Mouse (Mus musculus) liver, embryonic 16.5 days (tissue): ENCODE results near the gene Tff2. TPM values are rescaled to one million over a fixed set of nuclear protein-coding genes. Genes with fewer than 3 reads are reported as not detected.

Experiments
- ATAC-seq: fragments of 200-750 bp; cut with Nextera tagmentation; 2 replicates; pipeline ENCODE4 v1.8.0; 2017; ENCODE audit warnings: low read depth, mild to moderate bottlenecking, moderate number of reproducible peaks, moderate library complexity
- H3K27ac ChIP-seq: fragments of 300-500 bp; sonication (generic); 2 replicates; pipeline ENCODE4 v1.5.1; 2014; ENCODE audit warnings: mild to moderate bottlenecking, low read length
- H3K27me3 ChIP-seq: fragments of 300-500 bp; sonication (generic); 2 replicates; pipeline ENCODE4 v1.6.1; 2014; ENCODE audit warnings: low read depth, low read length, mixed read lengths; ENCODE audit not compliant: control insufficient read depth, insufficient read depth
- H3K36me3 ChIP-seq: fragments of 300-500 bp; sonication (generic); 2 replicates; pipeline ENCODE4 v1.6.1; 2014; ENCODE audit warnings: mild to moderate bottlenecking; ENCODE audit not compliant: control insufficient read depth, insufficient read depth
- H3K4me1 ChIP-seq: fragments of 300-500 bp; sonication (generic); 2 replicates; pipeline ENCODE4 v1.6.1; 2014; ENCODE audit warnings: low read depth, low read length, mixed read lengths; ENCODE audit not compliant: control insufficient read depth
- H3K4me2 ChIP-seq: fragments of 300-500 bp; sonication (generic); 2 replicates; pipeline ENCODE4 v1.6.1; 2014; ENCODE audit warnings: low read depth, low read length, mixed read lengths
- H3K4me3 ChIP-seq: fragments of 300-500 bp; sonication (generic); 2 replicates; pipeline ENCODE4 v1.5.1; 2014; ENCODE audit warnings: low read depth, mild to moderate bottlenecking, low read length
- H3K9ac ChIP-seq: fragments of 300-500 bp; sonication (generic); 2 replicates; pipeline ENCODE4 v1.6.1; 2014; ENCODE audit warnings: low read depth, low read length
- H3K9me3 ChIP-seq: fragments of 300-500 bp; sonication (generic); replicated peaks from 2 replicates; pipeline ENCODE4 v1.6.1; 2016; ENCODE audit warnings: low read length; ENCODE audit not compliant: control insufficient read depth
- WGBS: fragments of 180-500 bp; shearing (Covaris S2); extraction: QIAGEN DNeasy Blood & Tissue Kit; methylation state at CpG from one replicate; pipeline ENCODE4 v1.1.7; 2014; ENCODE audit not compliant: insufficient replicate concordance; 5-methylcytosine and 5-hydroxymethylcytosine counted together
- polyA plus RNA-seq: library from polyadenylated mRNA; unstranded; fragments of >200 nt; fragmentation: Nextera tagmentation; extraction: Ambion mirVana; gene quantifications from 2 replicates; pipeline ENCODE4 v1.2.1, GENCODE M21; 2015

Gene Tff2
- polyA plus RNA-seq, 1 experiment from 2014 or later, result 0.37 TPM

- no peaks in the 10 kb centered on the region for H3K36me3 ChIP-seq
- H3K9me3 ChIP-seq, result no peaks in the 10 kb centered on the region
- H3K4me3 ChIP-seq, result no peak overlapping the region
- peak overlapping the region; percentile 26 for H3K4me2 ChIP-seq
- ATAC-seq, result peak; percentile 91
- no peaks in the 10 kb centered on the region for H3K27me3 ChIP-seq
- H3K27ac ChIP-seq, result peak overlapping the region; percentile 47; the same call in 1 of the 2 replicates
- no peaks in the 10 kb centered on the region; the same call in 1 of the 2 replicates for H3K4me1 ChIP-seq
- H3K9ac ChIP-seq, result no peak overlapping the region
- 48% methylated on average over 5 of the region's 5 CpGs for WGBS
Observed at GRCm38 (mm10) chr17:31152512-31152911, 8.4 kb upstream of the Tff2 start.

GRCm38 (mm10) chr17:31145998-31146397 lies 1.9 kb upstream of the Tff2 start:
- WGBS, result 36% methylated on average over 9 of the region's 9 CpGs
- no peaks in the 10 kb centered on the region for H3K4me1 ChIP-seq
- no peak overlapping the region for H3K27ac ChIP-seq
- H3K4me3 ChIP-seq, result no peak overlapping the region
- H3K9ac ChIP-seq, result no peak overlapping the region
- no peaks in the 10 kb centered on the region for H3K9me3 ChIP-seq
- ATAC-seq, result no peak
- H3K27me3 ChIP-seq, result no peaks in the 10 kb centered on the region
- no peak overlapping the region for H3K4me2 ChIP-seq
- H3K36me3 ChIP-seq, result no peaks in the 10 kb centered on the region

- no peak overlapping the region for H3K4me2 ChIP-seq
- 63% methylated on average over 7 of the region's 7 CpGs for WGBS
- no peaks in the 10 kb centered on the region for H3K4me1 ChIP-seq
- no peak overlapping the region for H3K4me3 ChIP-seq
- no peaks in the 10 kb centered on the region for H3K27me3 ChIP-seq
- no peak overlapping the region for H3K9ac ChIP-seq
- H3K36me3 ChIP-seq, result no peaks in the 10 kb centered on the region
- no peaks in the 10 kb centered on the region for H3K9me3 ChIP-seq
- ATAC-seq, result no peak
- H3K27ac ChIP-seq, result no peak overlapping the region
Observed at GRCm38 (mm10) chr17:31142116-31142515, 2.0 kb downstream of the Tff2 start.

- WGBS, result 14% methylated on average over 5 of the region's 5 CpGs
- no peaks in the 10 kb centered on the region for H3K9me3 ChIP-seq
- ATAC-seq, result no peak
- H3K4me1 ChIP-seq, result no peaks in the 10 kb centered on the region
- H3K4me3 ChIP-seq, result no peak overlapping the region
- H3K4me2 ChIP-seq, result no peak overlapping the region
- H3K27me3 ChIP-seq, result no peaks in the 10 kb centered on the region
- no peak overlapping the region for H3K27ac ChIP-seq
- H3K36me3 ChIP-seq, result no peaks in the 10 kb centered on the region
- no peak overlapping the region for H3K9ac ChIP-seq
Observed at GRCm38 (mm10) chr17:31138398-31138797, 5.7 kb downstream of the Tff2 start.

GRCm38 (mm10) chr17:31136821-31137220 lies 7.3 kb downstream of the Tff2 start:
- no peaks in the 10 kb centered on the region for H3K9me3 ChIP-seq
- H3K27ac ChIP-seq, result no peak overlapping the region
- H3K4me2 ChIP-seq, result no peak overlapping the region
- 47% methylated on average over 1 of the region's 1 CpGs for WGBS
- no peak for ATAC-seq
- H3K4me3 ChIP-seq, result no peak overlapping the region
- no peaks in the 10 kb centered on the region for H3K27me3 ChIP-seq
- no peak overlapping the region for H3K9ac ChIP-seq
- no peaks in the 10 kb centered on the region for H3K4me1 ChIP-seq
- H3K36me3 ChIP-seq, result no peaks in the 10 kb centered on the region

GRCm38 (mm10) chr17:31136291-31136690 lies 7.8 kb downstream of the Tff2 start:
- no peak for ATAC-seq
- 40% methylated on average over 3 of the region's 3 CpGs for WGBS
- Histone ChIP-seq H3K9ac (no peak overlapping the region), H3K4me1 (no peaks in the 10 kb centered on the region), H3K4me2 (no peak overlapping the region), H3K27ac (no peak overlapping the region), H3K27me3 (no peaks in the 10 kb centered on the region), H3K9me3 (no peaks in the 10 kb centered on the region), H3K4me3 (no peak overlapping the region), H3K36me3 (no peaks in the 10 kb centered on the region)

GRCm38 (mm10) chr17:31134913-31135312 lies 9.2 kb downstream of the Tff2 start:
- H3K4me1 ChIP-seq, result no peaks in the 10 kb centered on the region
- no peaks in the 10 kb centered on the region for H3K36me3 ChIP-seq
- no peak overlapping the region for H3K9ac ChIP-seq
- H3K27me3 ChIP-seq, result no peaks in the 10 kb centered on the region
- no peak overlapping the region for H3K4me3 ChIP-seq
- H3K4me2 ChIP-seq, result no peak overlapping the region
- WGBS, result 50% methylated on average over 6 of the region's 6 CpGs
- no peaks in the 10 kb centered on the region for H3K9me3 ChIP-seq
- peak overlapping the region; percentile 69; the same call in 1 of the 2 replicates for H3K27ac ChIP-seq
- ATAC-seq, result no peak

- H3K27ac ChIP-seq, result peak overlapping the region; percentile 69
- no peak overlapping the region for H3K9ac ChIP-seq
- H3K36me3 ChIP-seq, result no peaks in the 10 kb centered on the region
- no peaks in the 10 kb centered on the region for H3K27me3 ChIP-seq
- no peaks in the 10 kb centered on the region for H3K9me3 ChIP-seq
- no peaks in the 10 kb centered on the region for H3K4me1 ChIP-seq
- ATAC-seq, result peak; percentile 87
- WGBS, result 47% methylated on average over 15 of the region's 15 CpGs
- H3K4me3 ChIP-seq, result no peak overlapping the region
- H3K4me2 ChIP-seq, result peak overlapping the region; percentile 34
Observed at GRCm38 (mm10) chr17:31133776-31134175, 10.3 kb downstream of the Tff2 start.

- Histone ChIP-seq H3K36me3 (no peaks in the 10 kb centered on the region), H3K27me3 (no peaks in the 10 kb centered on the region; the same call in 1 of the 2 replicates), H3K4me2 (no peak overlapping the region), H3K4me3 (no peak overlapping the region), H3K9me3 (no peaks in the 10 kb centered on the region), H3K27ac (no peak overlapping the region), H3K4me1 (no peaks in the 10 kb centered on the region), H3K9ac (no peak overlapping the region)
- no peak for ATAC-seq
- WGBS, result 65% methylated on average over 10 of the region's 10 CpGs
Observed at GRCm38 (mm10) chr17:31131269-31131821, 12.7 kb downstream of the Tff2 start.
